Mouse (Mus musculus) kidney, adult 2 months (tissue): Measurements from ENCODE around the gene Rnf216.

Experiments
- CTCF ChIP-seq: fragments of 200-500 bp; conservative IDR thresholded peaks from 2 replicates; pipeline ENCODE4 v1.5.1; 2011; ENCODE audit warnings: low read depth, mild to moderate bottlenecking, control low read depth, low read length, moderate library complexity, mixed read lengths; ENCODE audit not compliant: insufficient read depth, insufficient read length
- POLR2A ChIP-seq: fragments of 200-500 bp; IDR thresholded peaks from one replicate; pipeline ENCODE4 v1.6.1; 2011; ENCODE audit warnings: low read depth, low read length, control low read depth

DNA sequence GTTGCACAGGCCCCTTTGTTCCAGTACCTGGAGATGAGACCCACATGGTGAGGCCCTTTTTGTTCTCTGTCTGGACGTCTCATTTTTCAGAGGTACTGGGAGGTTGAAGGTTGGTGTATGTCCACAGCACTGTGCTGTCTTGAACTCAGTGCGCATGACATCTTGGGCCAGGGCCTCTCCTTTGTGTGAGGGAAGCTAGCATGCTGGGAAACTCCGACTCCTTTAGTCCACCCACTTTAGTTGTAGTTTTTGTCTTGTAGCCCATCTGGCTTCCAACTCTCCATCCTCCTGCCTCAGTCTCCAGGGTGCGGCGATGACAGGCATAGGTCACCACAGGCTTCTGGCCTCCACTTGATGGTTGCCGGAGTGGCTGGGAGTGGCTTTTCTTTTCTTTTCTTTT is 148.1 kb downstream of the Rnf216 start:
- no peak for TF ChIP-seq CTCF
- no peak for TF ChIP-seq POLR2A
